Mouse (Mus musculus) G1E (cell line): ENCODE measurements around the gene Pigl. TPM values are rescaled to one million over a fixed set of nuclear protein-coding genes. Genes with fewer than 3 reads are reported as not detected.
A peak's percentile ranks its signal among the peaks of the same experiment; 100 is the strongest.

ENCODE experiments used
- ATAC-seq: 2 replicates; pipeline ENCODE4 v1.8.0; 2016; ENCODE audit warnings: mild to moderate bottlenecking; ENCODE audit not compliant: insufficient number of reproducible peaks, poor library complexity, low FRiP score, severe bottlenecking; ENCODE audit errors: extremely low read depth
- DNase-seq: peaks from one replicate; pipeline ENCODE4 v3.0.0; 2012; ENCODE audit warnings: low spot score
- H3K27me3 ChIP-seq: 2 replicates; pipeline ENCODE4 v1.6.1; 2012; ENCODE audit warnings: mild to moderate bottlenecking, low read length, inconsistent platforms; ENCODE audit not compliant: insufficient read depth
- H3K36me3 ChIP-seq: replicated peaks from 2 replicates; pipeline ENCODE3; 2012; ENCODE audit warnings: mild to moderate bottlenecking, inconsistent platforms
- H3K4me1 ChIP-seq: 2 replicates; pipeline ENCODE4 v1.6.1; 2012; ENCODE audit warnings: low read depth, low read length, inconsistent platforms, mixed read lengths; ENCODE audit not compliant: insufficient read depth
- H3K4me3 ChIP-seq: 2 replicates; pipeline ENCODE4 v1.5.1; 2012; ENCODE audit warnings: low read depth, mild to moderate bottlenecking, inconsistent platforms, low read length, moderate library complexity, mixed read lengths
- H3K9me3 ChIP-seq: replicated peaks from 2 replicates; pipeline ENCODE4 v1.6.1; 2012; ENCODE audit warnings: inconsistent platforms
- CTCF ChIP-seq: IDR thresholded peaks from 2 replicates; pipeline ENCODE4 v1.5.1; 2012; ENCODE audit warnings: low read depth, low read length, inconsistent platforms, mixed read lengths
- GATA1 ChIP-seq: IDR thresholded peaks from 2 replicates; pipeline ENCODE4 v1.6.1; 2012; ENCODE audit warnings: borderline replicate concordance, low read length, inconsistent platforms, mixed read lengths
- GATA2 ChIP-seq: IDR thresholded peaks from 2 replicates; pipeline ENCODE4 v1.6.1; 2012; ENCODE audit warnings: low read depth, low read length, inconsistent platforms, borderline replicate concordance
- POLR2AphosphoS5 ChIP-seq: IDR thresholded peaks from 2 replicates; pipeline ENCODE4 v1.6.1; 2012; ENCODE audit warnings: low read depth, low read length, inconsistent platforms; ENCODE audit not compliant: insufficient replicate concordance
- TAL1 ChIP-seq: conservative IDR thresholded peaks from 2 replicates; pipeline ENCODE4 v1.6.1; 2012; ENCODE audit warnings: low read depth, low read length, inconsistent platforms, mixed read lengths
- polyA plus RNA-seq: library from polyadenylated mRNA; stranded (reverse); fragments of >175 nt; gene quantifications from 2 replicates; pipeline ENCODE4 v1.2.3, GENCODE M21; 2012
- total RNA-seq, 2 experiments: library from RNA; stranded (forward) in 1 of 2; stranded (reverse) in 1 of 2; fragments of 200-1000 nt in 1 of 2; fragments of >200 nt in 1 of 2; fragmentation: Nextera tagmentation in 1 of 2; gene quantifications; 2 replicates each; pipeline ENCODE4 v1.2.3; 2014 to 2017

Pigl gene
- total and polyA plus RNA-seq, 3 experiments: 2.9 to 32.9 (median 5.3) TPM

- Histone ChIP-seq H3K4me1 (peaks cover 40% of the 10 kb centered on the region), H3K9me3 (no peaks in the 10 kb centered on the region), H3K36me3 (no peaks in the 10 kb centered on the region), H3K27me3 (no peaks in the 10 kb centered on the region), H3K4me3 (no peak overlapping the region)
- TF ChIP-seq GATA2 (no peak), POLR2AphosphoS5 (no peak), TAL1 (no peak), GATA1 (no peak), CTCF (no peak)
- no peak for ATAC-seq
- no peak for DNase-seq
These were observed 83.3 kb downstream of the Pigl start for GRCm38 (mm10) chr11:62541581-62541980.

GRCm38 (mm10) chr11:62543991-62544390 is 85.7 kb downstream of the Pigl start:
- DNase-seq: no peak
- Histone ChIP-seq H3K36me3 (no peaks in the 10 kb centered on the region), H3K4me3 (no peak overlapping the region), H3K27me3 (no peaks in the 10 kb centered on the region), H3K9me3 (no peaks in the 10 kb centered on the region), H3K4me1 (peaks cover 35% of the 10 kb centered on the region)
- ATAC-seq: no peak
- no peak for TF ChIP-seq CTCF
- TF ChIP-seq POLR2AphosphoS5: no peak
- no peak for TF ChIP-seq GATA2
- TF ChIP-seq GATA1: no peak
- TF ChIP-seq TAL1: no peak

DNA sequence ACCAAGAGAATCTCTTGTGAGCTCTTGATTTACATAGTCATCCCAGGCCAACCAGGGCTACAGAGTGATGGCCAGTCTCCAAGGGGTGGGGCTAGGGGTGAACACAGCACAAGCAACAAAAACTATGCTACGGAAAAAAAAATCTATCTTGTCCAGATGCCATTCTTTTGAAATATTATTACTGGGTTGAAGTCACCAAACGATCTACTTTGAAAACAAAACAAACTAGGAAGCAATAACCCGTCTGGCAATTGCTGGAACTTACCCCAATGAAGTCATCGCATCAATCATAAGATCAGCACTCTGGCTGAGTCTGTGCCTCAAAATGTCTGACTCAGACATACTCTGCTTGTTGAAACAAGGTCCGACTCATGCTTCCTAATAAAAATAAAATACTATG is 91.5 kb downstream of the Pigl start:
- peaks cover 25% of the 10 kb centered on the region for H3K4me1 ChIP-seq
- peaks cover 18% of the 10 kb centered on the region for H3K36me3 ChIP-seq
- peak overlapping the region; percentile 80; the same call in 1 of the 2 replicates for H3K4me3 ChIP-seq
- no peaks in the 10 kb centered on the region for H3K27me3 ChIP-seq
- ATAC-seq (no peak), DNase-seq (peak; percentile 25)
- no peaks in the 10 kb centered on the region for H3K9me3 ChIP-seq
- TF ChIP-seq CTCF (no peak), POLR2AphosphoS5 (no peak), GATA1 (no peak), GATA2 (no peak), TAL1 (no peak)

DNA sequence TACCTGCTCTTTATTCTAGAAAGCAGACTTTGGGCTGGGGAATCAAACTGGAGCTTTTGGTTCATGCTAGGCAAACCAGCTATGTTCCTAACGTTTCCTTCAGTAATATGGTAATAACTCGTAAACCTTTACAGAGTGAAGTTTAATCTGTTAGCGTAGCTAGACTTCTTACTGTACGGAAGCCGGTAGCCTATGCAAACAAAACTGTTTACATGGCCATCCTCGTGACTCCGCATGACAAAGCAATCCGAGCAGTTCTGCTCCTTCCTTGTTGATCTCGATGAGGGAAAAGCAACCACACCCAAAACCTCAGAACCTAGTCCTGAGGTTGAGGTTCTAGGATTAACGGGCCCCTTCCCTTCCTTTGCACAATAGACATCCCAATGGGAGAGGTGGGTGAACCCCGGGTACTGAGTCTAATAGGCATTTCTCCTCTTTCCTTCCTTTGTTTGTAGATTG is 92.0 kb downstream of the Pigl start:
- peak; percentile 42 for ATAC-seq
- DNase-seq: peak; percentile 57
- H3K36me3 ChIP-seq: peaks cover 23% of the 10 kb centered on the region
- peaks cover 30% of the 10 kb centered on the region for H3K4me1 ChIP-seq
- TF ChIP-seq TAL1 (no peak), GATA2 (no peak), CTCF (no peak), GATA1 (no peak), POLR2AphosphoS5 (no peak)
- H3K4me3 ChIP-seq: peak overlapping the region; percentile 80
- H3K27me3 ChIP-seq: no peaks in the 10 kb centered on the region
- no peaks in the 10 kb centered on the region for H3K9me3 ChIP-seq

DNA sequence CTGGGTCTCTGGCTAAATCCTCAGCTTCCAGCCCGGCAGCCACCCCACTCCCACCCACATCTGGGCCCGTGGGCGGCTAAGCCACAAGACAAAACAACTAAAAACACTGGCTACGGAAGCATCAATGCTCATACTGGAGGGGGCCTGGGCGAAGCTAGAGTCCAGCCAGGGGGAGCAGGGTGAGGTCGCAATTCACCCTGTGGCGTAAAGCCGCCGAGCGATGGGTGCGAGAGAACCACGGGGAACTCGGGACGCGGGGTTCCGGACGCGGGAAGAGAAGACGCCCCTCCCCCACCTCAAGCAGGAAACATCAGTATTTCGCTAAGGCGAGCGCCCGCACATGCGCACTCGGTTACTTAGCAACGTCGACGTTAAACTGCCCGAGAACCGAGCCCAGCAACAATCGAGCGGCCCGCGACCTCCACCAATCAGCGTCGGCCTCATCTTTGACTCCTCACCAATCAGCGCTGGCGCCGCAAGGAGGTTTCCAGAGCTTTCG is 92.5 kb downstream of the Pigl start, which contains the start of gene Ubb:
Ubb (plus strand) TSS at position 445 of the 499 bp plus-strand sequence.
- TF ChIP-seq CTCF: no peak
- TF ChIP-seq TAL1: no peak
- TF ChIP-seq POLR2AphosphoS5: no peak
- TF ChIP-seq GATA2: no peak
- TF ChIP-seq GATA1: no peak
- peak; percentile 95 for DNase-seq
- ATAC-seq: peak; percentile 87

GRCm38 (mm10) chr11:62551226-62552119 is 93.2 kb downstream of the Pigl start:
- Histone ChIP-seq H3K9me3 (no peaks in the 10 kb centered on the region), H3K27me3 (no peaks in the 10 kb centered on the region), H3K36me3 (peaks cover 27% of the 10 kb centered on the region), H3K4me1 (peaks cover 30% of the 10 kb centered on the region), H3K4me3 (peak overlapping the region; percentile 80)
- peak; percentile 25; the same call in 1 of the 2 replicates for ATAC-seq
- TF ChIP-seq GATA2 (no peak), POLR2AphosphoS5 (peak; percentile 99)
- DNase-seq: peak; percentile 67

More for the DNA sequence above, 92.5 kb downstream of the Pigl start, which contains the start of gene Ubb:
- Histone ChIP-seq H3K36me3 (peaks cover 26% of the 10 kb centered on the region), H3K4me3 (peak within 1 kb of the TSS; percentile 80), H3K9me3 (no peaks in the 10 kb centered on the region), H3K4me1 (peaks cover 32% of the 10 kb centered on the region), H3K27me3 (no peaks in the 10 kb centered on the region)
